Mouse (Mus musculus): ENCODE measurements at regions not wholly inside any gene's neighbourhood (a gene's known extent, or its start where the extent isn't known, plus 50 kb on each side); places are given as distances from the start of the nearest gene placed in this dataset.

- H3K4me2 ChIP-seq (ENCODE audit: low read depth, low read length) = no peak overlapping the region
- no peak for ATAC-seq (ENCODE audit: low read depth)
- 79% methylated on average over 9 of the region's 9 CpGs for WGBS
- H3K27ac ChIP-seq (ENCODE audit: low read length) = no peak overlapping the region
- H3K27me3 ChIP-seq (ENCODE audit: control insufficient read depth, insufficient read depth, low read depth, low read length) = no peaks in the 10 kb centered on the region
- no peaks in the 10 kb centered on the region for H3K9me3 ChIP-seq (ENCODE audit: control insufficient read depth, low read length)
- no peak overlapping the region for H3K4me3 ChIP-seq (ENCODE audit: low read length)
- H3K36me3 ChIP-seq (ENCODE audit: control insufficient read depth, insufficient read depth, low read length) = no peaks in the 10 kb centered on the region
- no peak overlapping the region for H3K9ac ChIP-seq (ENCODE audit: low read length)
- H3K4me1 ChIP-seq (replicated peaks; ENCODE audit: control insufficient read depth, insufficient read depth, low read length) = no peaks in the 10 kb centered on the region
Measured at GRCm38 (mm10) chr13:70193270-70193669, 391.1 kb downstream of the Med10 start.

- no peak for ATAC-seq (ENCODE audit: low read depth)
- WGBS = 61% methylated on average over 4 of the region's 4 CpGs
- Histone ChIP-seq H3K4me1 (replicated peaks; ENCODE audit: control insufficient read depth, insufficient read depth, low read length) (0 out of 2 replicates have a peak, but pooled peaks cover 3% of the 10 kb centered on the region), H3K9me3 (ENCODE audit: control insufficient read depth, low read length) (no peaks in the 10 kb centered on the region), H3K36me3 (ENCODE audit: control insufficient read depth, insufficient read depth, low read length) (no peaks in the 10 kb centered on the region), H3K27me3 (ENCODE audit: control insufficient read depth, insufficient read depth, low read depth, low read length) (no peaks in the 10 kb centered on the region), H3K4me2 (ENCODE audit: low read depth, low read length) (no peak overlapping the region), H3K9ac (ENCODE audit: low read length) (no peak overlapping the region), H3K27ac (ENCODE audit: low read length) (no peak overlapping the region), H3K4me3 (ENCODE audit: low read length) (no peak overlapping the region)
Measured at GRCm38 (mm10) chr13:70195854-70196253, 393.7 kb downstream of the Med10 start.

DNA sequence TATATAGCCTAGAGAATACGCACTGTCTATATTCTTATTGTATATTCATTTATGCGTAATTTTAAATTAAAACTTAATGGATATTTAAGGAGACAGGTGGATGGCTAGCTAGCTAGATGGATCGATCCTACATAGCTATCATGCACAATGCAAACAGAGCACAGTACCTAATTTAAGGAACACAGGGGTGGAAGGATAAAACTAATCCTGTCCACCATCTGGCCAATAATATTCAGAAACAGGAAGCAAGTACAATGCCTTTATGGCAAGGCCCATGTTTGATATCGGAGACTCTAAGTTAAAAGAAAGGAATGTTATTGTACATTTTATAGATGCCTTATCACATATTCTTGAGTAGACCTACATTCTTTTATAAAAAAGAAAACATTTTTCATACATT, 396.4 kb downstream of the Med10 start:
- Histone ChIP-seq H3K27me3 (ENCODE audit: control insufficient read depth, insufficient read depth, low read depth, low read length) (no peaks in the 10 kb centered on the region), H3K36me3 (ENCODE audit: control insufficient read depth, insufficient read depth, low read length) (no peaks in the 10 kb centered on the region), H3K4me2 (ENCODE audit: low read depth, low read length) (no peak overlapping the region), H3K9me3 (ENCODE audit: control insufficient read depth, low read length) (no peaks in the 10 kb centered on the region), H3K9ac (ENCODE audit: low read length) (no peak overlapping the region), H3K4me3 (ENCODE audit: low read length) (no peak overlapping the region), H3K4me1 (replicated peaks; ENCODE audit: control insufficient read depth, insufficient read depth, low read length) (0 out of 2 replicates have a peak, but pooled peaks cover 3% of the 10 kb centered on the region), H3K27ac (ENCODE audit: low read length) (no peak overlapping the region)
- peak; percentile 44; the same call in 1 of the 2 replicates for ATAC-seq (ENCODE audit: low read depth)
- 71% methylated on average over 4 of the region's 4 CpGs for WGBS

DNA sequence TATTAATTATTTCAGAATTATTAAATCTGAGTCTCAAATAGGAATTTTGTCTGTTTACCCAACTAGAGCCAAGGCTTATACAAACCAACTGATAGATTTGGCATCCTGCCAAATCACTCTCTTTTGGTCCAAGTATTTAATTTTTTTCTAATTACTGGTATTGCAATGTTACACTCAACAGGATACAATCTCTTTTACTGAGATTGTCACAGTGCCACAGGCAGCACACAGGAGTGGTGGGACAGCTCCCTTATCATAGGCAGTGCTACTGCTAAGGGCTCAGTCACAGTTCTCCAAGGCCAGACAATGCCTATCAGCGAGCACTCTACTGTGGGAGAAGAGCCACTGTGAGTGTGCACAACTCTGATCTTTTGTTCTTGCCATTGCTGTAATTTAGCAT, 396.9 kb downstream of the Med10 start:
- Histone ChIP-seq H3K4me1 (replicated peaks; ENCODE audit: control insufficient read depth, insufficient read depth, low read length) (0 out of 2 replicates have a peak, but pooled peaks cover 3% of the 10 kb centered on the region), H3K9ac (ENCODE audit: low read length) (no peak overlapping the region), H3K4me2 (ENCODE audit: low read depth, low read length) (no peak overlapping the region), H3K36me3 (ENCODE audit: control insufficient read depth, insufficient read depth, low read length) (no peaks in the 10 kb centered on the region), H3K27me3 (ENCODE audit: control insufficient read depth, insufficient read depth, low read depth, low read length) (no peaks in the 10 kb centered on the region), H3K4me3 (ENCODE audit: low read length) (no peak overlapping the region), H3K27ac (ENCODE audit: low read length) (peak overlapping the region; percentile 27; the same call in 1 of the 2 replicates), H3K9me3 (ENCODE audit: control insufficient read depth, low read length) (no peaks in the 10 kb centered on the region)
- peak; percentile 96 for ATAC-seq (ENCODE audit: low read depth)
- WGBS = 48% methylated on average over 1 of the region's 1 CpGs

DNA sequence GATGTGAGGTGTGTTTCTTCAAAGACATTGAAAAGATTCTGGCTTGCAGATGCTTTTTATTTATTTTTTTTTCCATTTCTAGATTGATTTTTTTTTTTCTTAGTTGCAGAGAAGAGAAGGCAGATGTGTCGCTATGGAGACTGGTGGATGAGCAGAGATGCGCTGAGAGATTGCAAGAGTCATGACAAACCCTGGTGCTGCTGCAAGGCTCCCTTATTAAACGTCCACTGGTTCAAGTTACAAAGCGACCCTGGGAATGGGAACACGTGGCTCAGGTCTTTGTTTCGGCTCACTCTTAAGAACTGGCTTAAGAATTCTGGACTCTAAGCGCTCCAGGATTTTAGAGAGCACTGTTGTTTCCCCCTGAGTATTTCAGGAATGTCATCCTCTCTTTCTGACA, 403.1 kb downstream of the Med10 start:
- Histone ChIP-seq H3K4me3 (ENCODE audit: low read length) (no peak overlapping the region), H3K4me1 (replicated peaks; ENCODE audit: control insufficient read depth, insufficient read depth, low read length) (no peaks in the 10 kb centered on the region), H3K9me3 (ENCODE audit: control insufficient read depth, low read length) (no peaks in the 10 kb centered on the region), H3K9ac (ENCODE audit: low read length) (no peak overlapping the region), H3K36me3 (ENCODE audit: control insufficient read depth, insufficient read depth, low read length) (no peaks in the 10 kb centered on the region), H3K27me3 (ENCODE audit: control insufficient read depth, insufficient read depth, low read depth, low read length) (no peaks in the 10 kb centered on the region), H3K4me2 (ENCODE audit: low read depth, low read length) (no peak overlapping the region), H3K27ac (ENCODE audit: low read length) (no peak overlapping the region)
- no peak for ATAC-seq (ENCODE audit: low read depth)
- 62% methylated on average over 7 of the region's 7 CpGs for WGBS

DNA sequence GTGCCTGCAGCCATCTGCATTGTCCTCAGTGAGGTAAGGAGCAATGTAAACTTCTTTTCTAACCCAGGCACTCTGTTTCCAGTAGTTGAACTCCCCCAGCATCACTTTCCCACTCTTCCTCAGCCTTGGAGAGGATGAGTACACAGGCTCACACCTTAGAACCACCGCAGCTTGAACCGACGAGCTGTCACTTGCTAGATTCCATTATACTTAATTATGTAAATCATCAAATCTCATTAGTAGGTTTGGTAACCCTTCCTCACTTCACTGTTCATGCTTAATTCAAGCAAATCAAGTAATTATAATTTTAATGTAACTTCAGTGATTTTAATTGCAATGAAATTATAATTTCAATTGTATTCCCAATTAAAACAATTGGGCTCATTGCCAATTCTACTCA, 408.0 kb downstream of the Med10 start:
- H3K27ac ChIP-seq (ENCODE audit: low read length) = no peak overlapping the region
- H3K4me2 ChIP-seq (ENCODE audit: low read depth, low read length) = no peak overlapping the region
- H3K4me1 ChIP-seq (replicated peaks; ENCODE audit: control insufficient read depth, insufficient read depth, low read length) = no peaks in the 10 kb centered on the region
- no peak overlapping the region for H3K9ac ChIP-seq (ENCODE audit: low read length)
- 32% methylated on average over 3 of the region's 3 CpGs for WGBS
- no peaks in the 10 kb centered on the region for H3K36me3 ChIP-seq (ENCODE audit: control insufficient read depth, insufficient read depth, low read length)
- H3K4me3 ChIP-seq (ENCODE audit: low read length) = no peak overlapping the region
- H3K9me3 ChIP-seq (ENCODE audit: control insufficient read depth, low read length) = no peaks in the 10 kb centered on the region
- H3K27me3 ChIP-seq (ENCODE audit: control insufficient read depth, insufficient read depth, low read depth, low read length) = no peaks in the 10 kb centered on the region
- ATAC-seq (ENCODE audit: low read depth) = no peak

- no peak overlapping the region for H3K27ac ChIP-seq (ENCODE audit: low read length)
- no peak overlapping the region for H3K4me2 ChIP-seq (ENCODE audit: low read depth, low read length)
- ATAC-seq (ENCODE audit: low read depth) = no peak
- no peaks in the 10 kb centered on the region for H3K9me3 ChIP-seq (ENCODE audit: control insufficient read depth, low read length)
- H3K36me3 ChIP-seq (ENCODE audit: control insufficient read depth, insufficient read depth, low read length) = no peaks in the 10 kb centered on the region
- H3K27me3 ChIP-seq (ENCODE audit: control insufficient read depth, insufficient read depth, low read depth, low read length) = no peaks in the 10 kb centered on the region
- no peak overlapping the region for H3K4me3 ChIP-seq (ENCODE audit: low read length)
- no peaks in the 10 kb centered on the region for H3K4me1 ChIP-seq (replicated peaks; ENCODE audit: control insufficient read depth, insufficient read depth, low read length)
- WGBS = 78% methylated on average over 3 of the region's 3 CpGs
- no peak overlapping the region for H3K9ac ChIP-seq (ENCODE audit: low read length)
Measured at GRCm38 (mm10) chr13:70213017-70213416, 410.8 kb downstream of the Med10 start.

- no peak for ATAC-seq (ENCODE audit: low read depth)
- Histone ChIP-seq H3K4me3 (ENCODE audit: low read length) (no peak overlapping the region), H3K4me2 (ENCODE audit: low read depth, low read length) (no peak overlapping the region), H3K27ac (ENCODE audit: low read length) (no peak overlapping the region), H3K36me3 (ENCODE audit: control insufficient read depth, insufficient read depth, low read length) (no peaks in the 10 kb centered on the region), H3K9ac (ENCODE audit: low read length) (no peak overlapping the region), H3K9me3 (ENCODE audit: control insufficient read depth, low read length) (no peaks in the 10 kb centered on the region), H3K27me3 (ENCODE audit: control insufficient read depth, insufficient read depth, low read depth, low read length) (no peaks in the 10 kb centered on the region), H3K4me1 (replicated peaks; ENCODE audit: control insufficient read depth, insufficient read depth, low read length) (no peaks in the 10 kb centered on the region)
- 75% methylated on average over 2 of the region's 2 CpGs for WGBS
Measured at GRCm38 (mm10) chr13:70213622-70214021, 411.4 kb downstream of the Med10 start.

DNA sequence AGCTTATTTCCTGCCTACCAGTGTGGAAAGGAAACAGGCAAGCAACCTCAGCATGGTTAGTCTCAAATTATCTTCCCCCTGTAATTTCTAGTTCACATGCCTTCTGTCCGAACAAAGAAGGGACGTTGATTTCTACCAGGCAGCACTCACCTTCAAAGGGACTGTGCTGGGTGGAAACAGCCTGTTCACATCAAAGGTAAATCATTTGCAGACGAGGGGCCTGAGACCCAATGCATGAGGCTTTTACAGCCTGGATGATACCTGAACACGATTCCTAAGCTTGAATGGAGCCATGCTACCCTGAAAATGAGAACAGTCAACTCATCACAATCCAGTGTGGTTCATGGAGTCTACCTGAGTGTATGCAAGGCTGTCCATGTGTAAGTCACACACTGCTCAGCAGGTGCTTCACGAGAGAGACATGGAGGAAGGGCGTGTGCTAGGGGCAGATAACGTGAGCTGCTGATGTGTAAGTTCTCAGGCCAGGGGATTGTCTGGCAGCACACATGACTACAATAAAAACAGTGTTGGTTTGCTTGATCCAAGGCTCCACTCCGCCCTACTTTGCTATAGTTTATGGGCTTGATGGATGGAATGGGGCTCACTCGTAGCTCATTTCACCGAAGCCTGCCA, 411.9 kb downstream of the Med10 start:
- no peak for ATAC-seq (ENCODE audit: low read depth)
- H3K27ac ChIP-seq (ENCODE audit: low read length) = no peak overlapping the region
- no peaks in the 10 kb centered on the region for H3K36me3 ChIP-seq (ENCODE audit: control insufficient read depth, insufficient read depth, low read length)
- H3K4me2 ChIP-seq (ENCODE audit: low read depth, low read length) = no peak overlapping the region
- H3K4me3 ChIP-seq (ENCODE audit: low read length) = no peak overlapping the region
- H3K9ac ChIP-seq (ENCODE audit: low read length) = no peak overlapping the region
- H3K4me1 ChIP-seq (replicated peaks; ENCODE audit: control insufficient read depth, insufficient read depth, low read length) = no peaks in the 10 kb centered on the region
- H3K9me3 ChIP-seq (ENCODE audit: control insufficient read depth, low read length) = no peaks in the 10 kb centered on the region
- 69% methylated on average over 10 of the region's 10 CpGs for WGBS
- H3K27me3 ChIP-seq (ENCODE audit: control insufficient read depth, insufficient read depth, low read depth, low read length) = no peaks in the 10 kb centered on the region

DNA sequence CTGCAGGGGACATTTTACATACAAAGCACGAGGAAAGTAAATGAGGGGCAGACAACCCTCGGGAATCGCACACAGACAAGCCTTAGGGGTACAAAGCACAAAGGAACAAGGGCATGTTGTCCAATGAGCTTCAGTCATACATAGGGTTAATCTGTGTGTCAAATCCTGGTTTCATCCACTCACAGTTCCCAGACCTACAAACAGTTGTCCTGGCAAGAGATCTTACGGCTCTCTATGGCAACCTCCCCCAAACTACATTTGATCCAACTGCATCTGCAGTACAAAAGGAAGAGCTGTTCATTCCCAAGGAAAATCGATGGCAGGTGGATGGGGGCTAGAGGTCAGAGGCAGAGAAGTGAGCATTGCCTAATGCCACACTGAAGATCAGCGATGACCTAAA, 413.9 kb downstream of the Med10 start:
- no peak overlapping the region for H3K4me3 ChIP-seq (ENCODE audit: low read length)
- no peaks in the 10 kb centered on the region for H3K27me3 ChIP-seq (ENCODE audit: control insufficient read depth, insufficient read depth, low read depth, low read length)
- ATAC-seq (ENCODE audit: low read depth) = no peak
- 72% methylated on average over 6 of the region's 6 CpGs for WGBS
- H3K4me1 ChIP-seq (replicated peaks; ENCODE audit: control insufficient read depth, insufficient read depth, low read length) = no peaks in the 10 kb centered on the region
- H3K4me2 ChIP-seq (ENCODE audit: low read depth, low read length) = no peak overlapping the region
- no peak overlapping the region for H3K9ac ChIP-seq (ENCODE audit: low read length)
- H3K27ac ChIP-seq (ENCODE audit: low read length) = no peak overlapping the region
- no peaks in the 10 kb centered on the region for H3K9me3 ChIP-seq (ENCODE audit: control insufficient read depth, low read length)
- no peaks in the 10 kb centered on the region for H3K36me3 ChIP-seq (ENCODE audit: control insufficient read depth, insufficient read depth, low read length)

All from lung, embryonic 16.5 days (tissue).